Mouse (Mus musculus) MEL (cell line): ENCODE measurements around the gene Kcnk3. TPM values are rescaled to one million over a fixed set of nuclear protein-coding genes. Genes with fewer than 3 reads are reported as not detected.

Source experiments
- DNase-seq: peaks from one replicate; pipeline ENCODE4 v3.0.0; 2011; ENCODE audit warnings: low read depth, low spot score
- H3K27ac ChIP-seq: 2 replicates; pipeline ENCODE4 v1.5.1; 2012; ENCODE audit warnings: low read depth, mild to moderate bottlenecking, control low read depth, low read length, moderate library complexity; ENCODE audit not compliant: control insufficient read depth
- H3K27me3 ChIP-seq, 2 experiments: fragments of 150-350 bp in 1 of 2; sonication (generic) in 1 of 2; 2 replicates each; pipeline ENCODE4 v1.6.1; 2012; ENCODE audit warnings: low read length in 2 of 2, mild to moderate bottlenecking in 2 of 2, improper control_type of control experiment in 1 of 2, moderate library complexity in 1 of 2; ENCODE audit not compliant: insufficient read depth in 2 of 2, control insufficient read depth in 1 of 2
- H3K36me3 ChIP-seq, 2 experiments: 2 replicates each; pipeline ENCODE4 v1.6.1; 2012 to 2014; ENCODE audit warnings: low read length in 2 of 2, improper control_type of control experiment in 1 of 2, inconsistent platforms in 1 of 2, mild to moderate bottlenecking in 1 of 2; ENCODE audit not compliant: insufficient read depth in 2 of 2, control insufficient read depth in 1 of 2
- H3K4me1 ChIP-seq, 2 experiments: fragments of 150-350 bp in 1 of 2; sonication (generic) in 1 of 2; 2 replicates each; pipeline ENCODE4 v1.6.1; 2012; ENCODE audit warnings: low read length in 2 of 2, improper control_type of control experiment in 1 of 2, mild to moderate bottlenecking in 1 of 2; ENCODE audit not compliant: insufficient read depth in 2 of 2, control insufficient read depth in 1 of 2
- H3K4me3 ChIP-seq, 2 experiments: fragments of 150-350 bp in 1 of 2; sonication (generic) in 1 of 2; 2 replicates each; pipeline ENCODE4 v1.5.1; 2012; ENCODE audit warnings: low read depth in 2 of 2, low read length in 2 of 2, mild to moderate bottlenecking in 2 of 2, moderate library complexity in 2 of 2, control low read depth in 1 of 2, improper control_type of control experiment in 1 of 2; ENCODE audit not compliant: control insufficient read depth in 1 of 2, insufficient read depth in 1 of 2
- H3K79me2 ChIP-seq: 2 replicates; pipeline ENCODE4 v1.6.1; 2012; ENCODE audit warnings: mild to moderate bottlenecking, low read length, moderate library complexity; ENCODE audit not compliant: control insufficient read depth, poor library complexity, insufficient read depth
- H3K9ac ChIP-seq: 2 replicates; pipeline ENCODE4 v1.6.1; 2012; ENCODE audit warnings: low read depth, mild to moderate bottlenecking, control low read depth, low read length, moderate library complexity; ENCODE audit not compliant: control insufficient read depth, poor library complexity, severe bottlenecking
- H3K9me3 ChIP-seq: fragments of 150-350 bp; sonication (generic); replicated peaks from 2 replicates; pipeline ENCODE4 v1.6.1; 2012; ENCODE audit warnings: mild to moderate bottlenecking, low read length, improper control_type of control experiment, moderate library complexity; ENCODE audit not compliant: insufficient read depth
- CHD2 ChIP-seq: IDR thresholded peaks from 2 replicates; pipeline ENCODE4 v1.6.1; 2011; ENCODE audit warnings: low read length, improper control_type of control experiment
- CTCF ChIP-seq, 3 experiments: IDR thresholded peaks in 2 of 3; conservative IDR thresholded peaks in 1 of 3; 2 replicates each; pipeline ENCODE4 v1.5.1; 2011 to 2012; ENCODE audit warnings: low read length in 3 of 3, low read depth in 2 of 3, mild to moderate bottlenecking in 2 of 3, improper control_type of control experiment in 1 of 3, inconsistent platforms in 1 of 3, mixed read lengths in 1 of 3, moderate library complexity in 1 of 3; ENCODE audit not compliant: control insufficient read depth in 1 of 3, insufficient read depth in 1 of 3, poor library complexity in 1 of 3, severe bottlenecking in 1 of 3
- E2F4 ChIP-seq: IDR thresholded peaks from 2 replicates; pipeline ENCODE4 v1.6.1; 2011; ENCODE audit warnings: low read depth, low read length, improper control_type of control experiment, borderline replicate concordance
- EP300 ChIP-seq, 2 experiments: IDR thresholded peaks; 2 replicates each; pipeline ENCODE4 v1.6.1; 2011; ENCODE audit warnings: improper control_type of control experiment in 2 of 2, low read length in 2 of 2, low read depth in 1 of 2, mild to moderate bottlenecking in 1 of 2
- ETS1 ChIP-seq: IDR thresholded peaks from 2 replicates; pipeline ENCODE4 v1.6.1; 2012; ENCODE audit warnings: low read depth, mild to moderate bottlenecking, inconsistent platforms, low read length, improper control_type of control experiment, moderate library complexity
- GABPA ChIP-seq: IDR thresholded peaks from 2 replicates; pipeline ENCODE4 v1.6.1; 2012; ENCODE audit warnings: low read depth, mild to moderate bottlenecking, inconsistent platforms, low read length, improper control_type of control experiment, moderate library complexity
- MAFK ChIP-seq: IDR thresholded peaks from 2 replicates; pipeline ENCODE4 v1.6.1; 2011; ENCODE audit warnings: low read depth, mild to moderate bottlenecking, low read length, improper control_type of control experiment, borderline replicate concordance
- MAX ChIP-seq: IDR thresholded peaks from 2 replicates; pipeline ENCODE4 v1.6.1; 2011; ENCODE audit warnings: low read length, improper control_type of control experiment
- MAZ ChIP-seq: IDR thresholded peaks from 2 replicates; pipeline ENCODE4 v1.6.1; 2012; ENCODE audit warnings: low read depth, mild to moderate bottlenecking, inconsistent platforms, low read length, improper control_type of control experiment
- MXI1 ChIP-seq: IDR thresholded peaks from 2 replicates; pipeline ENCODE4 v1.6.1; 2011; ENCODE audit warnings: mild to moderate bottlenecking, low read depth, low read length, improper control_type of control experiment
- MYC ChIP-seq: IDR thresholded peaks from 2 replicates; pipeline ENCODE4 v1.6.1; 2011; ENCODE audit warnings: low read depth, mild to moderate bottlenecking, low read length, improper control_type of control experiment, moderate library complexity
- NRF1 ChIP-seq: IDR thresholded peaks from 2 replicates; pipeline ENCODE4 v1.6.1; 2014; ENCODE audit warnings: low read depth, mild to moderate bottlenecking, inconsistent platforms, low read length, improper control_type of control experiment, moderate library complexity; ENCODE audit not compliant: poor library complexity, insufficient read depth, severe bottlenecking
- POLR2AphosphoS5 ChIP-seq: IDR thresholded peaks from 2 replicates; pipeline ENCODE4 v1.6.1; 2012; ENCODE audit warnings: low read depth, borderline replicate concordance, mild to moderate bottlenecking, inconsistent platforms, low read length, moderate library complexity, mixed read lengths
- RCOR1 ChIP-seq: IDR thresholded peaks from 2 replicates; pipeline ENCODE4 v1.6.1; 2012; ENCODE audit warnings: low read depth, mild to moderate bottlenecking, inconsistent platforms, low read length, improper control_type of control experiment
- SMC3 ChIP-seq: IDR thresholded peaks from 2 replicates; pipeline ENCODE4 v1.6.1; 2011; ENCODE audit warnings: low read depth, low read length, improper control_type of control experiment
- TAL1 ChIP-seq: IDR thresholded peaks from 2 replicates; pipeline ENCODE4 v1.6.1; 2012; ENCODE audit warnings: mild to moderate bottlenecking, inconsistent platforms, low read length, moderate library complexity, mixed read lengths
- TBP ChIP-seq: IDR thresholded peaks from 2 replicates; pipeline ENCODE4 v1.8.0; 2011; ENCODE audit warnings: low read depth, low read length, improper control_type of control experiment
- TCF12 ChIP-seq: IDR thresholded peaks from 2 replicates; pipeline ENCODE4 v1.6.1; 2014; ENCODE audit warnings: low read depth, mild to moderate bottlenecking, inconsistent platforms, low read length, improper control_type of control experiment, moderate library complexity
- UBTF ChIP-seq: IDR thresholded peaks from 2 replicates; pipeline ENCODE4 v1.6.1; 2012; ENCODE audit warnings: low read depth, mild to moderate bottlenecking, inconsistent platforms, low read length, improper control_type of control experiment, moderate library complexity, borderline replicate concordance; ENCODE audit not compliant: insufficient read depth
- USF1 ChIP-seq: IDR thresholded peaks from 2 replicates; pipeline ENCODE4 v1.6.1; 2014; ENCODE audit warnings: low read depth, mild to moderate bottlenecking, inconsistent platforms, low read length, improper control_type of control experiment, moderate library complexity
- USF2 ChIP-seq, 2 experiments: IDR thresholded peaks; 2 replicates each; pipeline ENCODE4 v1.6.1; 2011 to 2012; ENCODE audit warnings: improper control_type of control experiment in 2 of 2, low read length in 2 of 2, borderline replicate concordance in 1 of 2, inconsistent platforms in 1 of 2, low read depth in 1 of 2, mild to moderate bottlenecking in 1 of 2; ENCODE audit not compliant: insufficient read depth in 1 of 2
- polyA plus RNA-seq, 2 experiments: library from polyadenylated mRNA; stranded (reverse) in 1 of 2; unstranded in 1 of 2; fragments of >175 nt in 1 of 2; fragments of >200 nt in 1 of 2; gene quantifications; 2 replicates each; pipeline versions ENCODE4 v1.2.1 to v1.2.4; 2012; ENCODE audit warnings: low replicate concordance in 2 of 2, low read depth in 1 of 2; ENCODE audit not compliant: insufficient read length in 2 of 2, insufficient read depth in 1 of 2, missing spikeins in 1 of 2
- total RNA-seq: library from RNA; depleted of rRNA; stranded (reverse); fragments of 300-350 nt; gene quantifications from 2 replicates; pipeline ENCODE4 v1.2.3, GENCODE M21; 2012

The Kcnk3 gene
- total and polyA plus RNA-seq, 3 experiments, result not detected

DNA sequence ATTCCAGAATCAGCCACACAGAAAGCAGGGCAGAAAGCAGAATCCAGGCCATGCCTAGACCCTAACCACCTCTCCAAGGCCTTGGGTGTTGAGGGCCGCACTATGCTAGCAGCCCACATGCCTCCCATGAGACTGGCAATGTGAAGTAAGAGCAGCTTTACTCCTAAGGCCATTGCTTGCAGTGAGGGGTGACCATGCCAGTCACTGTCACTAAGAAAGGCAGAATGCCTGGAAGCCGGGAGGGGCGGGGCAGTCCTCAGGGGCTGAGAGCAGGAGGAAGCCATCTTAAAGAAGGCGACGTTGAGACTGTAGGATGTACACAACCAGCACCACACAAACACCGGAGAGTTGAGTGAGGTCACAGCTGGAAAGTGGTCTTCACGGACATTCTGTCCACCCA is 21.1 kb downstream of the Kcnk3 start:
- H3K79me2 ChIP-seq, result no peaks in the 10 kb centered on the region
- DNase-seq, result no peak
- no peaks in the 10 kb centered on the region for H3K36me3 ChIP-seq
- no peaks in the 10 kb centered on the region for H3K4me1 ChIP-seq
- no peak overlapping the region for H3K4me3 ChIP-seq
- H3K9ac ChIP-seq, result no peak overlapping the region
- no peaks in the 10 kb centered on the region for H3K9me3 ChIP-seq
- TF ChIP-seq MAZ (no peak), SMC3 (no peak), EP300 (IDR thresholded peaks at IDR 0.05; ENCODE audit: low read depth in 1 of 2, low read length in 2 of 2) (no peak), CTCF (IDR thresholded peaks at IDR 0.05 in 2 of 3, conservative IDR thresholded peaks at IDR 0.05 in 1 of 3; ENCODE audit: control insufficient read depth in 1 of 3, insufficient read depth in 1 of 3, low read depth in 2 of 3, low read length in 3 of 3, poor library complexity in 1 of 3, severe bottlenecking in 1 of 3) (no peak), USF1 (no peak), CHD2 (no peak), E2F4 (no peak), NRF1 (no peak), UBTF (no peak), ETS1 (no peak), MXI1 (no peak), MYC (no peak), TAL1 (no peak), GABPA (no peak), TBP (no peak), RCOR1 (no peak), POLR2AphosphoS5 (no peak), TCF12 (no peak)
- no peak overlapping the region for H3K27ac ChIP-seq
- peaks cover 19 to 26% of the 10 kb centered on the region in 2 experiments for H3K27me3 ChIP-seq

DNA sequence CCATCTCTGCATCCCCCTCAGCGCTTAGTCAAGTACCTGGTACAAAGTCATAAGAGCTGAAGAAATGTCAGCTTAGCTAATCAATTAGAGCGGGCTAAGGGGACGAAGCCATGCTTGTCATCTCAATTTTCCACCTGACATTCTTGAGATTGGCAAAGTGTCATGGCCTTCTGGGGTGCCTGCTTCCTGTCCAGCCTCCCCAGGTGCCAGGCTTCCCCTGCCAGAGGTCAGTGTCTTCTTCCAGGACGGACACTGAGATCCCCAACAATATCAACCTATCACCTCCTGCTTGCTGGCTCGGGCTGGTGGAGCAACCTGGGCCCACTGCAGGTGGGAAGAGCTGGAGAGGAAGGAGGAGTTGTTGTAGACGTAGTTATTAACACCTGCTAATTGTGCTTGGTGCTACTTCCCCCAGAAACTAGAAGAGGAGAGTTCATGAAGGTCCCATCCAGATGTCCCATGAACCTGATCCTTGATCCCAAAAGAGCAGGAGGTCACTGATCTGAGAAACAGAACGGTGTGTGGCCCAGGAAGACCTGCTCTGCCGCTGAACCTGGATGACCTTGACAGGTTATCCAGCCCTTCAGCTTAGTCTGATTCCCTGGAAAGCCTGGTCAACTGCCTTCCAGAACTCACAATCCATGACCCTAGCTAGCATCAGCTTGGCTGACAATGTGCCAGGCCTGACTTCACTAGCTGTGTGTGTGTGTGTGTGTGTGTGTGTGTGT is 22.1 kb downstream of the Kcnk3 start:
- Histone ChIP-seq H3K27ac (no peak overlapping the region), H3K9me3 (no peaks in the 10 kb centered on the region), H3K9ac (no peak overlapping the region), H3K27me3 (peaks cover 19 to 29% of the 10 kb centered on the region in 2 experiments), H3K36me3 (no peaks in the 10 kb centered on the region), H3K79me2 (no peaks in the 10 kb centered on the region), H3K4me1 (no peaks in the 10 kb centered on the region), H3K4me3 (no peak overlapping the region)
- no peak for DNase-seq
- TF ChIP-seq MAX (no peak), MYC (no peak), MAFK (no peak), GABPA (no peak), USF1 (no peak), MXI1 (no peak), CTCF (IDR thresholded peaks at IDR 0.05 in 2 of 3, conservative IDR thresholded peaks at IDR 0.05 in 1 of 3; ENCODE audit: control insufficient read depth in 1 of 3, insufficient read depth in 1 of 3, low read depth in 2 of 3, low read length in 3 of 3, poor library complexity in 1 of 3, severe bottlenecking in 1 of 3) (no peak), USF2 (IDR thresholded peaks at IDR 0.05; ENCODE audit: borderline replicate concordance in 1 of 2, insufficient read depth in 1 of 2, low read depth in 1 of 2, low read length in 2 of 2) (no peak)
